Mouse (Mus musculus) heart, adult 11 months (tissue): Measurements from ENCODE around the gene Rarres2.

ENCODE experiments used
- DNase-seq: peaks from one replicate; pipeline ENCODE4 v3.0.0; 2022

Rarres2 gene

GRCm38 (mm10) chr6:48572572-48573061, at the start of gene Rarres2:
Rarres2 (minus strand) TSS chr6:48572789.
- DNase-seq = peak; percentile 99

GRCm38 (mm10) chr6:48620031-48620430, 47.4 kb upstream of the Rarres2 start:
- DNase-seq = no peak

- no peak for DNase-seq
These were observed 42.2 kb upstream of the Rarres2 start for GRCm38 (mm10) chr6:48614756-48615155.

GRCm38 (mm10) chr6:48613464-48613863, 40.9 kb upstream of the Rarres2 start:
- no peak for DNase-seq

- DNase-seq = no peak
These were observed 38.1 kb upstream of the Rarres2 start for GRCm38 (mm10) chr6:48610657-48611056.

GRCm38 (mm10) chr6:48609512-48609911, 36.9 kb upstream of the Rarres2 start:
- no peak for DNase-seq

GRCm38 (mm10) chr6:48608124-48608523, 35.5 kb upstream of the Rarres2 start:
- no peak for DNase-seq

GRCm38 (mm10) chr6:48602080-48602741, 29.6 kb upstream of the Rarres2 start:
- no peak for DNase-seq

GRCm38 (mm10) chr6:48601271-48602079, 28.9 kb upstream of the Rarres2 start, which contains the start of gene Zfp775:
Zfp775 (plus strand) TSS chr6:48602063.
- peak; percentile 100 for DNase-seq

GRCm38 (mm10) chr6:48600594-48600993, 28.0 kb upstream of the Rarres2 start:
- no peak for DNase-seq

- no peak for DNase-seq
These were observed 24.6 kb upstream of the Rarres2 start for GRCm38 (mm10) chr6:48597233-48597625.

GRCm38 (mm10) chr6:48596545-48597232, 24.1 kb upstream of the Rarres2 start:
- DNase-seq = peak; percentile 91

GRCm38 (mm10) chr6:48595278-48595677, 22.7 kb upstream of the Rarres2 start:
- DNase-seq = peak; percentile 94

- no peak for DNase-seq
These were observed 21.6 kb upstream of the Rarres2 start for GRCm38 (mm10) chr6:48594043-48594738.

GRCm38 (mm10) chr6:48593158-48594042, 20.8 kb upstream of the Rarres2 start, which contains the start of the genes Repin1 and Gm44965:
Repin1 (plus strand) TSS chr6:48593883.
Gm44965 (plus strand) TSS chr6:48593941.
- peak; percentile 100 for DNase-seq

- DNase-seq = no peak
These were observed 19.3 kb upstream of the Rarres2 start for GRCm38 (mm10) chr6:48591871-48592270.

- DNase-seq = no peak
These were observed 18.7 kb upstream of the Rarres2 start for GRCm38 (mm10) chr6:48591221-48591845.

GRCm38 (mm10) chr6:48589194-48589750, 16.7 kb upstream of the Rarres2 start, which contains the start of gene Gm45021:
Gm45021 (plus strand) TSS chr6:48589610.
- DNase-seq = no peak

- peak; percentile 82 for DNase-seq
These were observed 9.4 kb upstream of the Rarres2 start for GRCm38 (mm10) chr6:48582037-48582436.

GRCm38 (mm10) chr6:48581257-48581656, 8.7 kb upstream of the Rarres2 start:
- peak; percentile 71 for DNase-seq
